Comparison of ENCODE assay signal across 8 mouse cellular contexts in genomic region chr4:124701052-124701845, GRCm38 (mm10). TPM values are rescaled to one million over a fixed set of nuclear protein-coding genes. Genes with fewer than 3 reads are reported as not detected.
DNase-seq lines count a peak whose midpoint lies in the region; ATAC-seq and TF ChIP-seq lines count a peak whose summit lies in the region.

No protein-coding gene starts in this region.

- dilution Hi-C loops in CH12.LX (cut with MboI; ENCODE audit: extremely low pct_ligation_motif_present, extremely low pct_unique_long_range_greater_than_20kb, low sequenced_read_pairs) = no loop called here

- peak overlapping the region; percentile 83 for H3K4me2 ChIP-seq in CH12.LX (ENCODE audit: insufficient read depth, low read depth, poor library complexity, severe bottlenecking)
- H3K4me2 ChIP-seq in lung, postnatal 0 days (replicated peaks; ENCODE audit: low read depth, low read length) = peak overlapping the region; percentile 90
- peak overlapping the region; percentile 74 for H3K4me2 ChIP-seq in stomach, embryonic 14.5 days (replicated peaks; ENCODE audit: low read depth, low read length)

- peaks cover 26 to 50% of the 10 kb centered on the region in 2 experiments for H3K4me1 ChIP-seq in CH12.LX (ENCODE audit: control insufficient read depth in 1 of 2, insufficient read depth in 2 of 2)
- peaks cover 14% of the 10 kb centered on the region for H3K4me1 ChIP-seq in embryonic fibroblast, embryonic 13.5 days (ENCODE audit: control insufficient read depth, insufficient read depth, low read length)
- H3K4me1 ChIP-seq in lung, postnatal 0 days (ENCODE audit: insufficient read depth, low read depth, low read length) = peaks cover 22% of the 10 kb centered on the region
- H3K4me1 ChIP-seq in stomach, embryonic 14.5 days (ENCODE audit: control insufficient read depth, insufficient read depth, low read length) = peaks cover 40% of the 10 kb centered on the region

- TF ChIP-seq CTCF in CH12.LX (conservative IDR thresholded peaks at IDR 0.05 in 1 of 2, IDR thresholded peaks at IDR 0.05 in 1 of 2; ENCODE audit: low read depth in 2 of 2, low read length in 2 of 2) = no peak
- no peak for TF ChIP-seq CTCF in embryonic fibroblast, embryonic 13.5 days (IDR thresholded peaks at IDR 0.05; ENCODE audit: borderline replicate concordance, insufficient read depth, low read length)
- no peak for TF ChIP-seq CTCF in lung, postnatal 0 days (IDR thresholded peaks at IDR 0.05)

- 0 out of 2 replicates have a peak, but pooled peaks have one; percentile 31 for TF ChIP-seq POLR2A in CH12.LX (IDR thresholded peaks at IDR 0.05; ENCODE audit: low read depth, low read length)
- TF ChIP-seq POLR2A in embryonic fibroblast, embryonic 13.5 days (IDR thresholded peaks at IDR 0.05; ENCODE audit: low read depth, low read length) = peak; percentile 54

- peak overlapping the region; percentile 93 for H3K9ac ChIP-seq in CH12.LX (ENCODE audit: insufficient read depth, low read depth)
- peak overlapping the region; percentile 27 for H3K9ac ChIP-seq in lung, postnatal 0 days (replicated peaks; ENCODE audit: low read depth)
- H3K9ac ChIP-seq in stomach, embryonic 14.5 days (replicated peaks; ENCODE audit: low read depth, low read length) = peak overlapping the region; percentile 85

- H3K27ac ChIP-seq in CH12.LX (ENCODE audit: insufficient read depth, low read depth) = no peak overlapping the region
- H3K27ac ChIP-seq in embryonic fibroblast, embryonic 13.5 days (ENCODE audit: insufficient read depth, low read length) = peak overlapping the region; percentile 82
- H3K27ac ChIP-seq in lung, postnatal 0 days (ENCODE audit: low read length) = peak overlapping the region; percentile 39; the same call in 1 of the 2 replicates
- peak overlapping the region; percentile 94 for H3K27ac ChIP-seq in stomach, embryonic 14.5 days (ENCODE audit: low read length)

- no peak for ATAC-seq in lung, postnatal 0 days
- no peak for ATAC-seq in stomach, embryonic 14.5 days (ENCODE audit: insufficient number of reproducible peaks, insufficient read depth, low FRiP score, low read depth)

- peaks cover 8 to 9% of the 10 kb centered on the region in 2 experiments for H3K36me3 ChIP-seq in CH12.LX (replicated peaks in 1 of 2; ENCODE audit: control insufficient read depth in 1 of 2, insufficient read depth in 1 of 2, low read length in 1 of 2)
- H3K36me3 ChIP-seq in lung, postnatal 0 days (ENCODE audit: insufficient read depth, low read length) = no peaks in the 10 kb centered on the region
- no peaks in the 10 kb centered on the region; the same call in 1 of the 2 replicates for H3K36me3 ChIP-seq in stomach, embryonic 14.5 days (ENCODE audit: control insufficient read depth, insufficient read depth, low read length)

- H3K79me2 ChIP-seq in CH12.LX (replicated peaks; ENCODE audit: control insufficient read depth, extremely low read depth, insufficient read depth, poor library complexity, severe bottlenecking) = peaks cover 19% of the 10 kb centered on the region

- H3K4me3 ChIP-seq in CH12.LX (replicated peaks in 1 of 3; ENCODE audit: low read depth in 2 of 3, low read length in 2 of 3, poor library complexity in 1 of 3) = peak overlapping the region; percentile 79 to 96 (median 79)
- H3K4me3 ChIP-seq in embryonic fibroblast, embryonic 13.5 days (ENCODE audit: insufficient read depth, low read length) = peak overlapping the region; percentile 95
- H3K4me3 ChIP-seq in lung, postnatal 0 days (ENCODE audit: low read depth, low read length) = peak overlapping the region; percentile 59
- H3K4me3 ChIP-seq in stomach, embryonic 14.5 days (ENCODE audit: low read depth, low read length) = peak overlapping the region; percentile 84

- in situ Hi-C loops in CH12.LX (cut with MboI; ENCODE audit: low pct_ligation_motif_present, low pct_unique_long_range_greater_than_20kb, low sequenced_read_pairs) = loop anchor here (10.0 kb wide), 1 partner anchor 364 kb away; the partner anchor contains the start of genes Dnali1 and Snip1

- H3K9me3 ChIP-seq in CH12.LX (replicated peaks; ENCODE audit: low read length) = peaks cover 2% of the 10 kb centered on the region
- H3K9me3 ChIP-seq in lung, postnatal 0 days (ENCODE audit: low read length) = no peaks in the 10 kb centered on the region
- H3K9me3 ChIP-seq in stomach, embryonic 14.5 days (ENCODE audit: control insufficient read depth, low read depth, low read length) = no peaks in the 10 kb centered on the region

- WGBS in lung, postnatal 0 days = 10% methylated on average over 22 of the region's 22 CpGs
- 3% methylated on average over 22 of the region's 22 CpGs for WGBS in stomach, embryonic 14.5 days

- DNase-seq in adrenal gland, adult (ENCODE audit: inconsistent age in 2 of 2, low spot score in 1 of 2) = peak; percentile 40 to 71
- DNase-seq in adrenal gland, postnatal 14 days = no peak
- peak; percentile 77 for DNase-seq in CH12.LX (ENCODE audit: extremely low read depth)
- DNase-seq in heart, postnatal 4 days = peak; percentile 67
- peak; percentile 30 for DNase-seq in lung, postnatal 0 days (ENCODE audit: low spot score)
- no peak for DNase-seq in adrenal gland, postnatal 36 days

- H3K27me3 ChIP-seq in CH12.LX (replicated peaks) = no peaks in the 10 kb centered on the region
- H3K27me3 ChIP-seq in lung, postnatal 0 days (replicated peaks; ENCODE audit: insufficient read depth, low read length) = no peaks in the 10 kb centered on the region; the same call in 1 of the 2 replicates
- H3K27me3 ChIP-seq in stomach, embryonic 14.5 days (ENCODE audit: control insufficient read depth, insufficient read depth, low read length) = no peaks in the 10 kb centered on the region

- TF ChIP-seq RAD21 in CH12.LX (IDR thresholded peaks at IDR 0.05; ENCODE audit: low read depth, low read length) = no peak

- TF ChIP-seq EP300 in CH12.LX (IDR thresholded peaks at IDR 0.05; ENCODE audit: low read length) = no peak
- TF ChIP-seq EP300 in lung, postnatal 0 days (IDR thresholded peaks at IDR 0.05) = no peak

TF ChIP-seq in CH12.LX, 34 proteins besides CTCF, POLR2A, EP300 and RAD21 (continues in another document):
- TF ChIP-seq CHD1 (IDR thresholded peaks at IDR 0.05; ENCODE audit: low read depth, low read length) (no peak), UBTF (IDR thresholded peaks at IDR 0.05; ENCODE audit: low read depth, low read length) (0 out of 2 replicates have a peak, but pooled peaks have one; percentile 11), USF1 (IDR thresholded peaks at IDR 0.05; ENCODE audit: low read depth, low read length) (no peak)

RNA-seq across cellular contexts. Expression of gene Fhl3, which starts 0.7 kb away (rescaled TPM):
- 7.3 and 8.5 TPM in 2 replicates for total RNA-seq in adrenal gland, postnatal 14 days (2021)
- total RNA-seq in CH12.LX (2012; rRNA removed) = 10.4 and 10.8 TPM in 2 replicates
- 3.6 and 4.1 TPM in 2 replicates for total RNA-seq in CH12.LX (2014; rRNA removed)
- 14.8 and 20.8 TPM in 2 replicates for polyA plus RNA-seq in CH12.LX (2012; ENCODE audit: insufficient read length, low read depth)
- 135 and 148 TPM in 2 replicates for polyA plus RNA-seq in embryonic fibroblast, embryonic 13.5 days (2011; ENCODE audit: insufficient read length, low read depth, missing spikeins)
- total RNA-seq in heart, postnatal 4 days (2021) = 10 to 100 TPM; 22.4 to 23.4 TPM
- 5.2 and 5.8 TPM in 2 replicates for polyA plus RNA-seq in lung, postnatal 0 days (2015; fragmentation: Nextera tagmentation; extraction: Ambion mirVana)
- polyA plus RNA-seq in stomach, embryonic 14.5 days (2014; fragmentation: Nextera tagmentation; extraction: Ambion mirVana) = 19.5 and 20.4 TPM in 2 replicates
- 1 to 10 TPM; 8.1 to 9.0 TPM for total RNA-seq in adrenal gland, postnatal 36 days (2021)

RNA-seq across cellular contexts. Expression of gene Utp11, which starts 7.8 kb away (rescaled TPM):
- 34.1 and 37.3 TPM in 2 replicates for total RNA-seq in adrenal gland, postnatal 14 days (2021)
- total RNA-seq in CH12.LX (2012; rRNA removed) (52.7 and 63.2 TPM in 2 replicates), CH12.LX (2014; rRNA removed) (78.1 and 84.4 TPM in 2 replicates)
- polyA plus RNA-seq in CH12.LX (2012; ENCODE audit: insufficient read length, low read depth) = 102 and 107 TPM in 2 replicates
- 51.1 and 51.9 TPM in 2 replicates for polyA plus RNA-seq in embryonic fibroblast, embryonic 13.5 days (2011; ENCODE audit: insufficient read length, low read depth, missing spikeins)
- 10 to 100 TPM; 17.3 to 18.7 TPM for total RNA-seq in heart, postnatal 4 days (2021)
- polyA plus RNA-seq in lung, postnatal 0 days (2015; fragmentation: Nextera tagmentation; extraction: Ambion mirVana) = 37.4 and 48.8 TPM in 2 replicates
- polyA plus RNA-seq in stomach, embryonic 14.5 days (2014; fragmentation: Nextera tagmentation; extraction: Ambion mirVana) = 73.9 and 74.2 TPM in 2 replicates
- total RNA-seq in adrenal gland, postnatal 36 days (2021) = 10 to 100 TPM; 30.0 to 40.6 TPM

RNA-seq across cellular contexts. Expression of gene Sf3a3, which starts 13.3 kb away (rescaled TPM):
- 41.5 and 42.8 TPM in 2 replicates for total RNA-seq in adrenal gland, postnatal 14 days (2021)
- total RNA-seq in CH12.LX (2012; rRNA removed) (100 and 129 TPM in 2 replicates), CH12.LX (2014; rRNA removed) (122 and 146 TPM in 2 replicates)
- 134 and 156 TPM in 2 replicates for polyA plus RNA-seq in CH12.LX (2012; ENCODE audit: insufficient read length, low read depth)
- polyA plus RNA-seq in embryonic fibroblast, embryonic 13.5 days (2011; ENCODE audit: insufficient read length, low read depth, missing spikeins) = 64.6 and 70.7 TPM in 2 replicates
- 10 to 100 TPM; 35.0 to 37.4 TPM for total RNA-seq in heart, postnatal 4 days (2021)
- 49.1 and 57.1 TPM in 2 replicates for polyA plus RNA-seq in lung, postnatal 0 days (2015; fragmentation: Nextera tagmentation; extraction: Ambion mirVana)
- polyA plus RNA-seq in stomach, embryonic 14.5 days (2014; fragmentation: Nextera tagmentation; extraction: Ambion mirVana) = 145 and 150 TPM in 2 replicates
- total RNA-seq in adrenal gland, postnatal 36 days (2021) = 10 to 100 TPM; 39.3 to 39.6 TPM

RNA-seq across cellular contexts. Expression of gene Inpp5b, which starts 40.4 kb away (rescaled TPM):
- total RNA-seq in adrenal gland, postnatal 14 days (2021) = 23.8 and 24.6 TPM in 2 replicates
- 25.9 and 26.2 TPM in 2 replicates for total RNA-seq in CH12.LX (2012; rRNA removed)
- 30.2 and 34.0 TPM in 2 replicates for total RNA-seq in CH12.LX (2014; rRNA removed)
- 21.1 and 25.6 TPM in 2 replicates for polyA plus RNA-seq in CH12.LX (2012; ENCODE audit: insufficient read length, low read depth)
- polyA plus RNA-seq in embryonic fibroblast, embryonic 13.5 days (2011; ENCODE audit: insufficient read length, low read depth, missing spikeins) = 33.5 and 48.3 TPM in 2 replicates
- total RNA-seq in heart, postnatal 4 days (2021) = 10 to 100 TPM; 10.3 to 10.5 TPM
- 59.6 and 62.9 TPM in 2 replicates for polyA plus RNA-seq in lung, postnatal 0 days (2015; fragmentation: Nextera tagmentation; extraction: Ambion mirVana)
- 27.4 and 31.1 TPM in 2 replicates for polyA plus RNA-seq in stomach, embryonic 14.5 days (2014; fragmentation: Nextera tagmentation; extraction: Ambion mirVana)
- 10 to 100 TPM; 15.9 to 21.0 TPM for total RNA-seq in adrenal gland, postnatal 36 days (2021)

RNA-seq across cellular contexts. Expression of gene Pou3f1, which starts 44.6 kb away (rescaled TPM):
- 0.11 and 0.19 TPM in 2 replicates for total RNA-seq in adrenal gland, postnatal 14 days (2021)
- not detected in 2 replicates for total RNA-seq in CH12.LX (2012; rRNA removed)
- total RNA-seq in CH12.LX (2014; rRNA removed) = not detected in 2 replicates
- not detected in 2 replicates for polyA plus RNA-seq in CH12.LX (2012; ENCODE audit: insufficient read length, low read depth)
- polyA plus RNA-seq in embryonic fibroblast, embryonic 13.5 days (2011; ENCODE audit: insufficient read length, low read depth, missing spikeins) = not detected in 2 replicates
- under 1 TPM; 0.16 to 0.24 TPM for total RNA-seq in heart, postnatal 4 days (2021)
- 0.10 and 0.14 TPM in 2 replicates for polyA plus RNA-seq in lung, postnatal 0 days (2015; fragmentation: Nextera tagmentation; extraction: Ambion mirVana)
- 0.10 and 0.42 TPM in 2 replicates for polyA plus RNA-seq in stomach, embryonic 14.5 days (2014; fragmentation: Nextera tagmentation; extraction: Ambion mirVana)
- under 1 TPM in 1 of 2 experiments, not detected in 1; 0.10 TPM for total RNA-seq in adrenal gland, postnatal 36 days (2021)

Comparison
In these comparisons a context has a peak if more than half of its experiments do, and no peak if none do; other contexts are left out.
1. DNase-seq: peak in adrenal gland, adult (2 of 2), CH12.LX (single experiment), heart, postnatal 4 days (single experiment) and lung, postnatal 0 days (single experiment); none in adrenal gland, postnatal 14 days (single experiment) and adrenal gland, postnatal 36 days (0 of 2).
2. H3K9ac ChIP-seq: peak in every context shown above with its lines; median percentile 93 in CH12.LX; 85 in stomach, embryonic 14.5 days; 27 in lung, postnatal 0 days.
3. Peak in every context shown above with its lines, with median percentiles within 50 percentile points of each other: H3K4me2 ChIP-seq and H3K4me3 ChIP-seq.